In genomic region chr5:41844147-41844529, GRCm38 (mm10) we compare ENCODE assay signal across 8 mouse cellular contexts. TPM values are rescaled to one million over a fixed set of nuclear protein-coding genes. Genes with fewer than 3 reads are reported as not detected.
DNase-seq lines count a peak whose midpoint lies in the region; ATAC-seq and TF ChIP-seq lines count a peak whose summit lies in the region.

Bod1l (minus strand) TSS chr5:41844315.

- peak; percentile 79 for DNase-seq in ES-E14 (ENCODE audit: low read depth, low spot score)
- DNase-seq in cerebellum, adult 11-12 months, result peak; percentile 97
- DNase-seq in heart, postnatal 25 days (ENCODE audit: low spot score), result peak; percentile 91
- peak; percentile 99 for DNase-seq in layer of hippocampus, adult 18-20 months (ENCODE audit: low spot score in 2 of 2)
- peak; percentile 95 for DNase-seq in lung, adult 2 months
- DNase-seq in thymus, adult 18-20 months, result peak; percentile 94

- peak within 1 kb of the TSS; percentile 75 to 96 for H3K4me3 ChIP-seq in ES-E14 (ENCODE audit: insufficient read depth in 1 of 2, low read depth in 1 of 2, low read length in 2 of 2, poor library complexity in 1 of 2, severe bottlenecking in 1 of 2)
- peak within 1 kb of the TSS; percentile 95 for H3K4me3 ChIP-seq in forebrain, embryonic 15.5 days
- H3K4me3 ChIP-seq in lung, adult 2 months (replicated peaks; ENCODE audit: extremely low read depth, low read depth, low read length), result peak within 1 kb of the TSS; percentile 97

- peak within 1 kb of the TSS; percentile 82 for H3K4me2 ChIP-seq in forebrain, embryonic 15.5 days (replicated peaks)

- peak; percentile 97 for ATAC-seq in forebrain, embryonic 15.5 days (replicated peaks)
- peak; percentile 88 for ATAC-seq in neutrophil, adult 5-6 weeks (ENCODE audit: extremely low read depth, insufficient number of reproducible peaks, low FRiP score, poor library complexity, severe bottlenecking)

- no peaks in the 10 kb centered on the region for H3K9me3 ChIP-seq in ES-E14 (ENCODE audit: control insufficient read depth, insufficient read depth, low read depth, low read length)
- H3K9me3 ChIP-seq in forebrain, embryonic 15.5 days, result no peaks in the 10 kb centered on the region

- peaks cover 4 to 5% of the 10 kb centered on the region in 2 experiments; a peak in 1 of 4 replicates for H3K4me1 ChIP-seq in ES-E14 (ENCODE audit: control insufficient read depth in 2 of 2, insufficient read depth in 2 of 2, low read length in 2 of 2, poor library complexity in 1 of 2)
- H3K4me1 ChIP-seq in forebrain, embryonic 15.5 days, result peaks cover 22% of the 10 kb centered on the region
- peaks cover 4% of the 10 kb centered on the region; the same call in 1 of the 2 replicates for H3K4me1 ChIP-seq in lung, adult 2 months (ENCODE audit: control insufficient read depth, insufficient read depth, low read length)

- no peaks in the 10 kb centered on the region; the same call in 1 of the 2 replicates for H3K27me3 ChIP-seq in forebrain, embryonic 15.5 days

- in situ Hi-C loops in ES-E14 (cut with MboI; ENCODE audit: low sequenced_read_pairs in 2 of 2, unreplicated experiment in 2 of 2), result no loop called here

- H3K9ac ChIP-seq in ES-E14 (ENCODE audit: insufficient read depth, low read depth, low read length, poor library complexity, severe bottlenecking), result peak within 1 kb of the TSS; percentile 94
- peak within 1 kb of the TSS; percentile 89 for H3K9ac ChIP-seq in forebrain, embryonic 15.5 days (replicated peaks)

- TF ChIP-seq POLR2A in lung, adult 2 months (IDR thresholded peaks at IDR 0.05; ENCODE audit: borderline replicate concordance, extremely low read depth, low read depth, low read length), result peak; percentile 60; the same call in 1 of the 2 replicates

- under 1% methylated on average over 38 of the region's 38 CpGs for WGBS in forebrain, embryonic 15.5 days
- WGBS in lung, adult 2 months, result under 1% methylated on average over 37 of the region's 38 CpGs

- intact Hi-C loops in heart, postnatal 25 days (cut with DNase I), result loop anchor here (5.0 kb wide), 1 partner anchor 137 kb away; the partner anchor contains the start of gene Rab28

- H3K27ac ChIP-seq in ES-E14 (ENCODE audit: insufficient read depth, low read depth, low read length, poor library complexity, severe bottlenecking), result 0 out of 2 replicates have a peak within 1 kb of the TSS, but pooled peaks have one; percentile 13
- H3K27ac ChIP-seq in forebrain, embryonic 15.5 days (replicated peaks), result peak within 1 kb of the TSS; percentile 73

- H3K36me3 ChIP-seq in ES-E14 (ENCODE audit: control insufficient read depth, insufficient read depth, low read length, poor library complexity, severe bottlenecking), result peaks cover 2% of the 10 kb centered on the region; the same call in 1 of the 2 replicates
- no peaks in the 10 kb centered on the region for H3K36me3 ChIP-seq in forebrain, embryonic 15.5 days

- TF ChIP-seq CTCF in lung, adult 2 months (IDR thresholded peaks at IDR 0.05; ENCODE audit: insufficient read depth, low read length), result no peak

TF ChIP-seq in ES-E14, 5 proteins besides CTCF, POLR2A, EP300 and RAD21:
- TF ChIP-seq HCFC1 (IDR thresholded peaks at IDR 0.05; ENCODE audit: borderline replicate concordance, insufficient read depth, low read length), result peak; percentile 71; the same call in 1 of the 2 replicates
- TF ChIP-seq ZC3H11A (IDR thresholded peaks at IDR 0.05; ENCODE audit: borderline replicate concordance, low read depth, low read length), result 0 out of 2 replicates have a peak, but pooled peaks have one; percentile 23
- no peak for TF ChIP-seq MAFK (IDR thresholded peaks at IDR 0.05; ENCODE audit: insufficient read depth, low read depth, low read length)
- no peak for TF ChIP-seq ZNF384 (IDR thresholded peaks at IDR 0.05; ENCODE audit: low read depth, low read length)
- TF ChIP-seq CHD2 (IDR thresholded peaks at IDR 0.05; ENCODE audit: low read depth, low read length), result no peak

RNA-seq across cellular contexts. Expression of gene Bod1l, which starts in this region (rescaled TPM):
- 67.2 and 71.0 TPM in 2 replicates for total RNA-seq in ES-E14 (2012; rRNA removed)
- polyA plus RNA-seq in forebrain, embryonic 15.5 days (2015; fragmentation: Nextera tagmentation; extraction: Ambion mirVana), result 27.6 and 31.2 TPM in 2 replicates
- 10 to 100 TPM; 17.4 to 18.1 TPM for total RNA-seq in heart, postnatal 25 days (2021)
- 10 to 100 TPM; 38.5 to 38.9 TPM for total RNA-seq in layer of hippocampus, adult 18-20 months (2021)
- polyA plus RNA-seq in lung, adult 2 months (2012; rRNA removed), result 3.7 and 4.8 TPM in 2 replicates
- 64.5 and 65.5 TPM in 2 replicates for total RNA-seq in neutrophil, adult 5-6 weeks (2017)

Comparison
In these comparisons a context has a peak if more than half of its experiments do, and no peak if none do; other contexts are left out.
1. Peak in every context shown above with its lines: DNase-seq, ATAC-seq, H3K4me3 ChIP-seq and H3K27ac ChIP-seq.